Mouse (Mus musculus): ENCODE results near the gene Klhl15.

DNA sequence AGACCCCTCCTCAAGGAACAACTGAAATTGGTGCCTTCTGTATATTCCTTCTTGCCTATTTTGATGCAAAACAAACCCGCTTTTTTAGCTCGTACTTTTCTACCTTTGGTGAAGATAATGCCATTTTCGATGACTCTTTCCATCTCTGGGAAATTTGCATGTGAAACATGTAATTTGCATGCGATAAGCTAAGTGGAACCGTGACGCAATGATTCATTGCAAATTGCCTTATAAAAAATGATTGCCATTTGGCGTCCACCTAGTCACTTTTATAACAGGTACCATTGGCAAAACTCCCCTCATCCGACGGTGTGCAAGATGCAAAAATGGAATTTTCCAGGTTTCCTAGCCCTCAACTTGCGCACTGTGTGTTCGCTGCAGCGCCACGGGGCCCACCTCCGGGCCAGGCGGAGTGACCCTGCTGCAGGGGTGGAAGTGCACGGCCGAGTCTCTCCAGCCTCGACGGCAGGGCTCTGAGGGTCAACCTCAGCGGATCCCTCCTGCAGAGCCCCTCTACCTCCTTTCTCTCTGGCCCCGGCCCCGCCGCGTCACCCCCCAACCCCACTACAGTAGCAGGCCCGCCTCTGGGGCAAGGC lies 365 bp upstream of the Klhl15 start:
- TF ChIP-seq POLR2A (IDR thresholded peaks at IDR 0.05; ENCODE audit: low read depth, low read length) (no peak), CTCF (IDR thresholded peaks at IDR 0.05; ENCODE audit: extremely low read depth, insufficient read length, insufficient replicate concordance, low read depth, low read length) (no peak)
